Mouse (Mus musculus) heart, adult 8-10 months (tissue): Measurements from ENCODE around the gene Srsf5. TPM values are rescaled to one million over a fixed set of nuclear protein-coding genes. Genes with fewer than 3 reads are reported as not detected.

Source experiments
- DNase-seq: peaks from one replicate; pipeline ENCODE4 v3.0.0; 2022; ENCODE audit warnings: low spot score
- total RNA-seq, 4 experiments: library from RNA; stranded (reverse); gene quantifications; 2 replicates each; pipeline ENCODE4 v1.2.4; 2022

Gene Srsf5
- total RNA-seq, 4 experiments from 2014 or later, result 63.1 to 209 (median 139) TPM

- DNase-seq, result no peak
Observed at GRCm38 (mm10) chr12:80997652-80998051, 52.3 kb downstream of the Srsf5 start.

GRCm38 (mm10) chr12:80998528-80999221 is 53.4 kb downstream of the Srsf5 start:
- no peak for DNase-seq

Other genes with a start within 250 kb of the Srsf5 start
- under 1 TPM in 1 of 4 experiments, not detected in 3; 0.08 TPM for gene Ccdc177, start 184.8 kb upstream of the Srsf5 start, total RNA-seq
- gene Susd6, start 155.0 kb upstream of the Srsf5 start, total RNA-seq, result 10 to 100 TPM; 70.6 to 75.8 (median 73.7) TPM
- not detected for gene Slc10a1, start 23.2 kb downstream of the Srsf5 start, total RNA-seq
- gene Smoc1, start 81.3 kb downstream of the Srsf5 start, total RNA-seq, result 1 to 10 TPM; 5.1 to 6.7 (median 5.6) TPM